Mouse (Mus musculus) adrenal gland, postnatal 14 days (tissue): ENCODE measurements at regions not wholly inside any gene's neighbourhood (a gene's known extent, or its start where the extent isn't known, plus 50 kb on each side); places are given as distances from the start of the nearest gene placed in this dataset.

Source experiments
- DNase-seq: peaks from one replicate; pipeline ENCODE4 v3.0.0; 2021; ENCODE audit warnings: mixed read lengths

- no peak for DNase-seq
These were observed 469.3 kb upstream of the Trpc7 start for GRCm38 (mm10) chr13:57365096-57365495.

- no peak for DNase-seq
These were observed 468.6 kb upstream of the Trpc7 start for GRCm38 (mm10) chr13:57364396-57364795.

DNA sequence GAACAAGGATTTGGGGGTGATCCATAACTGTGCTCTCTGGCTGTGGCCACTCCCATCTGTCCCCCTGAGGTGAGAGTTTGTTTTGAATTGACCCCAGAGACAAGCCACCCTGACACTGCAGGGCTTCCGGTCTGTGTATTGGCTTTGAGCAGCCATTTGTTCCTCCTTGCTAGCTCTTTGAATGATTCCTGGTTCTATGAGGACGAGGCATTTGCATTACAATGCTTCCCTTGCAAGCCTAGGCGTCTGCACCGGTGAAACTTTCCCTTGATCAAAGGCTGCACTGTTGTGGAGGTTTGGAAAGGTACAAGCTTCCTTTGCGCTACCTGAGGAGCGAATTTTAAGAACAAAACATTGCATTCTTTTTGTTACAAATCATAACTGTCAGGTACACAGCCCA lies 466.8 kb upstream of the Trpc7 start:
- DNase-seq = no peak

DNA sequence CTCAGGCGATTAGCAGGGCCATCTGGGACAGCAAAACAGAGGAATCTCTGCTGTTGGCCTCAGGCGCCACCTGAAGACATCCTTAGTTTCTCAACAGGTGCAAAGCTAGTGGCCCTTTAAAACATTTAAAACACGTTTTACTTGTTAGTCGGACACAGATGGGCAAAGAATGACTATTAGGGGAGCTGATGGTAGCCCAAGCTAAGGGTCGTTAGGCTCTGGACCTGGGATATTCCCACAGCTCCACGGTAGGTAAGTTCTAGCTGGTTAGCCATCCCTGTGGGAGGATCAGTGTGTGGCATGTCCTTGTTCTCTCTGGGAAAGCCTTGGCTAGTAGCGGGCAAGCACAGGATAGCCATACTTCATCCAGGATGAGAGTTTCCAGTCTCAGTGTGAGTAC lies 465.5 kb upstream of the Trpc7 start:
- no peak for DNase-seq

- no peak for DNase-seq
These were observed 458.8 kb upstream of the Trpc7 start for GRCm38 (mm10) chr13:57354606-57355005.

- no peak for DNase-seq
These were observed 458.2 kb upstream of the Trpc7 start for GRCm38 (mm10) chr13:57353976-57354375.

DNA sequence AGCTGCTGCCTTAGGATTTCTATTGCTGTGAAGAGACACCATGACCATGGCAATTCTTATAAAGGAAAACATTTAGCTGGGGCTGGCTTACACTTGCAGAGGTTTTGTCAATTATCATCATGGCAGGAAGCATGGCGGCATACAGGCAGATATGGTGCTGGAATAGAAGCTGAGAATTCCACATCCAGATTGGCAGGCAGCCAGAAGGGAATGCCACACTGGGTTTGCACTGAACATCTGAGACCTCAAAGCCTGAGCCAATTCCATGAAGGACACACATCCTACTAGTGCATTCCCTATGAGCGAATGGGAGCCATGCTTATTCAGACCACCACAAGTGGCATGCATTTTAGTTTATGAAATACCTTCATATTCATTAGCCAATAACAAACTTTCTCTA lies 455.0 kb upstream of the Trpc7 start:
- DNase-seq = no peak

- no peak for DNase-seq
These were observed 442.9 kb upstream of the Trpc7 start for GRCm38 (mm10) chr13:57338676-57339075.

- DNase-seq = no peak
These were observed 440.8 kb upstream of the Trpc7 start for GRCm38 (mm10) chr13:57336596-57336995.

- DNase-seq = no peak
These were observed 437.2 kb upstream of the Trpc7 start for GRCm38 (mm10) chr13:57332976-57333375.

- no peak for DNase-seq
These were observed 436.1 kb upstream of the Trpc7 start for GRCm38 (mm10) chr13:57331868-57332267.

GRCm38 (mm10) chr13:57325306-57325925 lies 429.6 kb upstream of the Trpc7 start:
- DNase-seq = no peak

GRCm38 (mm10) chr13:57316211-57317005 lies 420.6 kb upstream of the Trpc7 start:
- DNase-seq = peak; percentile 54

- DNase-seq = peak; percentile 63
These were observed 418.7 kb upstream of the Trpc7 start for GRCm38 (mm10) chr13:57314512-57314911.

DNA sequence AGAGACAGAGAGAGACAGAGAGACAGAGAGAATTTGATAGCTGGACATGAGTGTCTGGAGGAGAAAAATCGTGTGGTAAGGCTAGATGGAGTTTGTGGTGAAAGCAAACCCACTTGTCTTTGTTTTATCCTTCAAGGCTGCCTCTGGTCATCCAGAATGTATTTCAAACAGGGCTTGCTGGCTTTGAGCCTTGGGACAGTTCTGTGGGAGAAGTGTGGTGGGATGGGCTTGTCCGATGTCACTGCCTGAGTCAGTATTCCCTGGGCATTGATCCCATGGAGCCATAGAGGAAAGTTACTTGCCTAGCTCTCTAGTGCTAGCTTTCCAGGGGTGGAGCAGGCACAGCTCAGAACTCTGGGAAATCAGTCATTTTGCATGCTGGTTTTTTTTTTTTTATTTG lies 417.9 kb upstream of the Trpc7 start:
- DNase-seq = peak; percentile 24

DNA sequence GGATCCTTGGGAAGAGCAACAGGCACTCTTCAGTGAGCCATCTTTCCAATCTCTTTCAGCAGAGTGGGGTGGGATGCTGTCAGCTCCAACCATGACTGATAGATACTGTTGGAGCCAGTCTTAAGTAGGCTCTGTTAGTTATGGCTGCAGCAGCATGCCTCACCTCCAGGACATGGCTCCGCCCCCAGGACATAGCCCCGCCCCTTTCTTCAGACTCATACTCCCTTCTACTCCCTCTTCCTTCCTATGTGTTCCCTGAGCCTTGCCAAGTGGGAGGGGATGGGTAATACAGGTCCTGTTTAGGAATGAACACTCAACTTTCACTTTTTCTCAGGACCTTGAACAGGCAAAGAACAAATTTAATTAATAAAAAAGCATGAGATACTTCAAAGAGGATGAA lies 415.4 kb upstream of the Trpc7 start:
- no peak for DNase-seq

- no peak for DNase-seq
These were observed 413.8 kb upstream of the Trpc7 start for GRCm38 (mm10) chr13:57309618-57310017.

DNA sequence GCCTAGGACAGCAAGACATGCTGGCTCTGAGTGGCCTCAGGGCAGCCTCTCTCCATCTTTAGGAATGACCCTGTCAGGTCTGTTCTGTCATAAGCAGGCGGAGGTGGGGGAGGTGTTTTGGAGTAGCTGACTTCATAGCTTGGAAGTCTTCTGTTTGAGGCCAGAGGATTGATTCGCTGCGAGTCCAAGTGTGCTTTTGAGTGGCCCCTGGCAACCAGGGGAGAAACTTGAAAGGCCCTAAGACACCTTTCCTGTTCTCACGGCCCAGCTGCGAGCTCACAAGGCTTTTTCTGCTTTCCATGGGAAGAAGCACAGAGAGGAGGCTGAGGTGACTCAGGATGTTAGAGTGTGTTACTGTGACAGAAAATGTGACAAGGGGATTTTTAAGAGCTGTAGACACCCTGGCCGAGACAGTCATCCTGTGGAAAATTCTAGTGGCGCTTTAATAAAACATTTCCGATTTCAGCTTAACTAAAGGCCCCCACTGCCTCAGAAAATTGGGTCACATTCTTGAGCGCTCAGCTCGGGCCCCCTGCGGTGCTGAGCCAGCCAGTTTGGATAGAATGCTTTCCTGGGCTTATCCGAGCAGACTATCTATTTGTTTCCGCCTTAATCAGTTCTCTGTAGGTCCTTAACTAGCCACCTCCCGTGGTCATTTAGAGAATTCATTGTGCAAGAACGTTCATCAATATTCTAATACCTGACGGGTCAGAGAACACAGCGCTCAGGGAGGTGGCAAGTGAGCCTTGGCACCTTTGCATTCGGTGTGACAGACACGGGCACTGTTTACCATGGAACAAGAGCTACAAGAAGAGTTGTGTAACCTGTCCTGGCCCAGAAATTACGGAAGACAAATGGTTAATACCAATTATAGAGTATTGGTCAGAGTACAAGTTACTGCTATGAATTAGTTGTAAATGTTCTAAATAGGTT lies 412.4 kb upstream of the Trpc7 start:
- DNase-seq = no peak

DNA sequence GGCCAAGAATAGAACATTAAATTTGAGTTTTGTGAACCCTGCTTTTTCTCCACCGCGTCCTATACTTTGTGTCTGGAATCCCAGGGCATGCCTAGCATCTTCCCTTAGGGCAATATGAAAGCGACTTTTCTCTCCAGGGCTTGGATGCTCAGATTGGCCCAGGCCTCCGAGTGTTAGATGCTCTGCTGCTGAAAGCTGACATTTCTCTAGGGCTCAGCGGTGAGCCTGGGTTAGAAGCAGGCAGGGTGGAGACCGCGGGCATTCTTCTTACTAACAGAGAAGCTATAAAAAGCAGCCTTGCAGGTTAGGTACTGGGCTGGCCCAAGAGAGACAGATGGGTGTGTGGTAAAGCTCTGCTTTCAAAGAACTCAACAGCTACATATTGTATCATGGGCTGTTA lies 409.8 kb upstream of the Trpc7 start:
- DNase-seq = no peak

GRCm38 (mm10) chr13:57303805-57304204 lies 408.0 kb upstream of the Trpc7 start:
- DNase-seq = no peak

- DNase-seq = no peak
These were observed 396.1 kb upstream of the Trpc7 start for GRCm38 (mm10) chr13:57291737-57292490.

GRCm38 (mm10) chr13:57286168-57286567 lies 390.4 kb upstream of the Trpc7 start:
- no peak for DNase-seq
